Mouse (Mus musculus): Measurements from ENCODE around the gene Upk3bl. TPM values are rescaled to one million over a fixed set of nuclear protein-coding genes. Genes with fewer than 3 reads are reported as not detected.
"Not testable (repeated sequence)": the region's sequence is repeated elsewhere in the genome, so short reads cannot be mapped to it uniquely, and the experiment has no call there.

The Upk3bl gene
- polyA plus RNA-seq, 1 experiment, result 6.1 TPM

GRCm38 (mm10) chr5:136084891-136085651 is 30.8 kb downstream of the Upk3bl start:
- DNase-seq (ENCODE audit: low spot score), result no peak

- no peak for DNase-seq (ENCODE audit: low spot score)
Measured at GRCm38 (mm10) chr5:136086290-136086689, 32.0 kb downstream of the Upk3bl start.

GRCm38 (mm10) chr5:136088821-136089575 is 34.7 kb downstream of the Upk3bl start:
- DNase-seq (ENCODE audit: low spot score), result no peak

- no peak for DNase-seq (ENCODE audit: low spot score)
Measured at GRCm38 (mm10) chr5:136091927-136092326, 37.6 kb downstream of the Upk3bl start.

GRCm38 (mm10) chr5:136094249-136095010 is 40.1 kb downstream of the Upk3bl start:
- DNase-seq (ENCODE audit: low spot score), result no peak

GRCm38 (mm10) chr5:136095089-136095488 is 40.8 kb downstream of the Upk3bl start:
- DNase-seq (ENCODE audit: low spot score), result no peak

- no peak for DNase-seq (ENCODE audit: low spot score)
Measured at GRCm38 (mm10) chr5:136098536-136098935, 44.2 kb downstream of the Upk3bl start.

GRCm38 (mm10) chr5:136102099-136102820 is 48.0 kb downstream of the Upk3bl start:
- DNase-seq (ENCODE audit: low spot score), result peak; percentile 54

- no peak for DNase-seq (ENCODE audit: low spot score)
Measured at GRCm38 (mm10) chr5:136104511-136104910, 50.2 kb downstream of the Upk3bl start.

GRCm38 (mm10) chr5:136108486-136108885 is 54.2 kb downstream of the Upk3bl start:
- DNase-seq (ENCODE audit: low spot score), result no peak

GRCm38 (mm10) chr5:136109042-136109441 is 54.8 kb downstream of the Upk3bl start:
- no peak for DNase-seq (ENCODE audit: low spot score)

- not testable (repeated sequence) for DNase-seq (ENCODE audit: low spot score)
Measured at GRCm38 (mm10) chr5:136113546-136113945, 59.3 kb downstream of the Upk3bl start.

Other genes starting within 250 kb of the Upk3bl start
- gene Srrm3, start 247.6 kb upstream of the Upk3bl start, polyA plus RNA-seq (2012; rRNA removed), result 0.07 and 0.12 TPM in 2 replicates
- 816 and 846 TPM in 2 replicates for gene Hspb1, start 166.6 kb upstream of the Upk3bl start, polyA plus RNA-seq (2012; rRNA removed)
- 54.0 and 76.6 TPM in 2 replicates for gene Ywhag, start 119.9 kb upstream of the Upk3bl start, polyA plus RNA-seq (2012; rRNA removed)
- gene Ssc4d, start 80.0 kb upstream of the Upk3bl start, polyA plus RNA-seq (2012; rRNA removed), result 3.4 and 4.2 TPM in 2 replicates
- not detected in 2 replicates for gene Zp3, start 74.4 kb upstream of the Upk3bl start, polyA plus RNA-seq (2012; rRNA removed)
- 16.8 and 17.3 TPM in 2 replicates for gene Dtx2, start 59.7 kb upstream of the Upk3bl start, polyA plus RNA-seq (2012; rRNA removed)
- gene Upk3b, start 16.0 kb upstream of the Upk3bl start, polyA plus RNA-seq (2012; rRNA removed), result 113 and 152 TPM in 2 replicates
- 10.6 and 16.6 TPM in 2 replicates for gene Rasa4, start 29.4 kb downstream of the Upk3bl start, polyA plus RNA-seq (2012; rRNA removed)
- 104 and 141 TPM in 2 replicates for gene Polr2j, start 62.1 kb downstream of the Upk3bl start, polyA plus RNA-seq (2012; rRNA removed)
- 20.5 and 22.6 TPM in 2 replicates for gene Lrwd1, start 81.6 kb downstream of the Upk3bl start, polyA plus RNA-seq (2012; rRNA removed)
- 11.2 and 11.3 TPM in 2 replicates for gene Alkbh4, start 81.7 kb downstream of the Upk3bl start, polyA plus RNA-seq (2012; rRNA removed)
- gene Orai2, start 116.2 kb downstream of the Upk3bl start, polyA plus RNA-seq (2012; rRNA removed), result 9.8 and 10.8 TPM in 2 replicates
- 20.8 and 23.3 TPM in 2 replicates for gene Prkrip1, start 144.5 kb downstream of the Upk3bl start, polyA plus RNA-seq (2012; rRNA removed)
- 1.8 and 2.2 TPM in 2 replicates for gene Sh2b2, start 192.1 kb downstream of the Upk3bl start, polyA plus RNA-seq (2012; rRNA removed)

Measured in urinary bladder, adult 2 months (tissue).